Mouse (Mus musculus): ENCODE data around the gene Gm45140.

Gm45140 gene

DNA sequence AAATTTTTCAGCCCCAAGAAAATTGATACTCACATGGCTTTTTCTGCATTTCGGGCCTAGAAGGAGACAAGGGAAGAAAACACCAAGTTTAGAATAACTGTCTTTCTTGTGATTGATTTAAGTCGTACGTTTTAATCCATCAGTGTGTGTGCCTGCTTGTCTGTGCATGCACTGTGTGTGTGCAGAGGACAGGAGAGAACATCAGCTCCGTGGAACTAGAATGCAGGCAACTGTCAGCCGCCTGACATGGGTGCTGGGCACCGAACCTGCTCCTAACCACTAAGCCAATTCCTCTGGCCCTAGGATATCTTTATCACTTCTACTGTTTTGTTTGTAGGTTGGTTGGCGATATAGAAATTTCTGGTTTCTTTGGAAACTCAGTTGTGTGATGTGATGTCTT lies at the start of gene Gm45140:
Gene Gm45140 (minus strand): TSS at position 101 of the 400 bp plus-strand sequence.
- no peak for DNase-seq (ENCODE audit: low read depth)

DNA sequence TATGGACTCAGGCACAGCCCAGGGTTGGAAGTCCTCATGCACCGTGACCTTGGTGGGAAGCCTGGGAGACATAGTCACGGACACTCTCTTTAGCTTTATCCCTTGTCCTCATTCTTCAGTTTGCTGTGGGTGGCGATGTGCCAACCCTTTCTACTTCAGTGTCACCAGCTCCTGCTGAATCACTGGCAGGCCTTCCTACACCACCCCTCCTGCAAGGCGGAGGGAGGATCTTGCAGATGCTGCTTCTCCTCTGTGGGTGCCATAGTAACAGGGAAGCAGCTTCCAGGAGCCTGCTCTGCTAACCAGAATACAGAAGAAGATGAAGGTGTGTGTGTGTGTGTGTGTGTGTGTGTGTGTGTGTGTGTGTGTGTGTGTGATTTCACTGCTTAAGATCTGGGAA lies 47.2 kb upstream of the Gm45140 start:
- no peak for DNase-seq (ENCODE audit: low read depth)

DNA sequence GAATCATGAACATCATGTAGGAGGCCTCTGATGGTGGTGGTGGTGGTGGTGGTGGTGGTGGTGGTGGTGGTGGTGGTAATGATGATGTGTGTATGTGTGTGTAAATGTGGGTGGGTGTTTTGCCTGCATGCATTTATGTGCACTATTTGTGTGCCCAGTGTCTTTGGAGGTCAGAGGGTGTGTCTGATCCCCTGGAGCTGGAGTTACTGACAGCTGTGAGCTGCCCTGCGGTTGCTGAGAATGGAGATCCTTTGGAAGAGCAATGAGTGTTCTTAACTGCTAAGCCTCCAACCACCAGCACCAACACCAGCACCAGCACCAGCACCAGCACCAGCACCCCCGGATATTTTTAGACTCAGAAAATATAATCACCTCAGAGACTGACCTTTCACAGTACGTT lies 46.6 kb upstream of the Gm45140 start:
- DNase-seq (ENCODE audit: low read depth): no peak

DNA sequence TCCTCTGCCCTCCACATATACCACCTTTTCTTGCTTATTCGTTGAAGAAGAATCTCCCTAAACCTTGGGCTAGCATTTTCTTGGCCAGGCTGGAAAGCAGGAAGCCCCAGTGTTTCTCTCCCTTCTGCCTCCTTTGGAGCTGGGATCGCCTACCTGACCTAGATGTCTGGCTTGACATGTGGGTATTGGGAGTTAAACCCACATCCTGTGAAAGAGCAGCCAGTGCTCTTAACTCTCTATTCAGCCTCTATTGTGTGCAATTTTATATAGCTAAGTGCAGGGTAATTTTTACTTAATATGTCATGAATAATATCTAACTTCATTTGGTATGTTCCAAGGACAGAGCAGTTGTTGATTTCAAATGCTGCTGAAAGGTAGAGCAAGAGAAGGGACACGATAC lies 44.0 kb upstream of the Gm45140 start:
- DNase-seq (ENCODE audit: low read depth): no peak

DNA sequence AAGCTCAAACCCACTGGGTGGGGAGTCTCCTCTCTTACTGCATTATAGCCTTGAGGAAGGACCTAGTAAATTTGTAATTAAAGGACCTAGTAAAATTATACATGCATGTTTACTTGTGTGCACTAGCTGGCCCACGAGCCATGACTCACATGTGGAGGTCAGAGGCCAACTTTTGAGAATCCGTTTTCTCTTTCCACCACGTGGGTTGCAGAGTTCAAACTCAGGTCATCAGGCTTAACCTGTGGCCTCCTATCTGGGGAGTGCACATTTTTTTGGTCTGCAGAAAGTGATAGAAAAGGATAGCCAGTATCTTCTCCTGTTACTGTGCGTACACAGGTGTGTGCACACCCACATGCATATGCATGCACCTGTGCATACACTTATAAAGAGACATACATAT lies 43.4 kb upstream of the Gm45140 start:
- no peak for DNase-seq (ENCODE audit: low read depth)

DNA sequence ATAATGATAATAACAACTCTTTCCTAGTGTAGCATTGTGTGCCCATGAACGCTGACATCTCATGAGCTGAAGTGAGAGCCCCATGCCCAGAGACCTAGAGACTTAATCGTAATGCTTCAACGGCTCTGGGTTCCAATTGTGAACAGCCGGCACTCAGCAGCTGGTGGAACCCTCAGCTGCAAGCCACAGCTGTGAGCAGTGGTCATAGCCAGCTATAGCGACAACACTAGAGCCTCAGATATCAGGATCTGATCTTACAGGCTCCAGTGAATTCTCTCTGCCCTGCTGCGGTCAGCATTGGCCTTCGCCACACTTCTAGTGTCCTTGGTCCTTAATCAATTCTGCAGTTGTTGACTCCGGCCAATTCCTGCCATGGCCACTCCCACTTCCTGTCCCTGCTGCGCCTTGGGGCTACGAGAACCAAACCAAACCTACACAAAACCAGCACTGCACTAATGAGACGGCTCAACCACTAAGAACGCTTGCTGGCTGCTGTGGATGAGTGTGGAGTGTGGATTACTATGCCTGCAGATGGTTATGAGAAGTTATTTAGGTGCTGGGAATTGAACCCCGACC lies 40.6 kb upstream of the Gm45140 start:
- no peak for DNase-seq (ENCODE audit: low read depth)

DNA sequence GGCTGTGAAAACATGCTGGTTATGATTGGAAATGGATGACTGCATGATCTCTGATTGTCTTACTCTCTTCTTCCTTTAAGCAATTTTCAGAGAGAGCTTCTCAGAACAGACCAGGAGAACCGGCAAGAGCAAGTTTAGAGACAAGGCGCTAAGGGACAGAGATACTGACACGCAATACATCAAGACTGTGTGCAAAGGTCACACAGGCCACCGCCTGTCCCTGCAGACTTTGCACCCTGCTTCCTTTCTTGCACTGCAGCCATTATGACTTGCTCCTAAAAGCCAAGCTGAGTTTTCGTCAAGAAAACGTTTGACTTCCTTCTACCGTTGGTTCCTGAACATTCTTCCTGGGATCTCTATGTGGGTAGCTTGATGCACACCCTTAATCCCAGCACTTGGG lies 40.0 kb upstream of the Gm45140 start:
- no peak for DNase-seq (ENCODE audit: low read depth)

DNA sequence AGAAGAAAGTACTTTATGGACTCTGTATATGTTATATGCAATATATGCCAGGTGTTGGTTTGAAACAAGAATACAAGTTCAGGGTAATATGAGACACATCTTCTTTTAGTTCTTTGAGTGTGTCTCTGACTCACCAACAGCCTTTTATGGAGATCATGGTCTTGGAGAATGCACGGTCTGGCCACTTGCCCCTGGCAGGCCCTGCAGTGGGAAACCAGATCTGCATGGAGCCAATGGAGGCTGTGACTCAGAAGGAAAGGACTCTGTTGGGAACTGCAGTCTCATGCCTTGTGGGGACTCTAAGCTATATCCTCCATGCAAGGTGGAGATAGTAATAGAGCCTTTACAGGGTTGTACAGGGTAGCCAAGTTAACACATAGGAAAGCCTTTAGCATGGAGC lies 39.5 kb upstream of the Gm45140 start:
- DNase-seq (ENCODE audit: low read depth): peak; percentile 96

DNA sequence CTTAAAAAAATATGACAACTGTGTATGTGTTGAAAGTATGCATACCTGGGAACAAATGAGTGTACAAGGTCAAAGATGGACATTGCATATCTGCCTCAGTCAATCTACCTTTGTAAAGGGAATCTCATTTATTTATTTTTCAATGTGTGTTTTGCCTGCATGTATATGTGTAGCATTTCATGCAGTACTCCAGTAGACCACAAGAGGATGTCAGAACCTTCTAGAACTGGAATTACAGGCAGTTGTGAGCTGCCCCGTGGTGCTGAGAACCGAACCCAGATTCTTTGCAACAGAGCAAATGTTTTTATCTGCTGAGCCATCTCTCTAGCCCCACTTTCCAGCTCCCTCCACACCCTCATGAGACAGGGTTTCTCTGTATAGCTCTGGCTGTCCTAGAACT lies 38.4 kb upstream of the Gm45140 start:
- DNase-seq (ENCODE audit: low read depth): no peak

DNA sequence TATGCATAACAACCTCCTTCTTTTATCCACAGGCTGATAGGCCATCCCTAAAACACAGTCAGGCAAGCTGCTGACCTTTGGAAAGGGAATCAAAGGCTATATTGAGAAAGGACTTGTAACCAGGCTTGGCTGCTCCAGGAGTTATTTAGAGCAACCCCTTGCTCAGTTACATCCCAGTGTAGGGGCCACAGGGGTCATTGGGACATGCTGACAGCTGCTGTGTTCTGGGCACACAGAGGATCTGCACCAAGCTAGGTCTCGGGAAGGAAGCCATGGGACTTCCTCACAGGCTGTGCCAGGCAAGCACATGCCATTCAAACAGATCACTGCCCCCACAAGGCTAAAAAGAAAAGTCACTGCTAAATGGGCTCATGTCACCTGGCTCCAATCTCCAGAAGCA lies 37.5 kb upstream of the Gm45140 start:
- no peak for DNase-seq (ENCODE audit: low read depth)

DNA sequence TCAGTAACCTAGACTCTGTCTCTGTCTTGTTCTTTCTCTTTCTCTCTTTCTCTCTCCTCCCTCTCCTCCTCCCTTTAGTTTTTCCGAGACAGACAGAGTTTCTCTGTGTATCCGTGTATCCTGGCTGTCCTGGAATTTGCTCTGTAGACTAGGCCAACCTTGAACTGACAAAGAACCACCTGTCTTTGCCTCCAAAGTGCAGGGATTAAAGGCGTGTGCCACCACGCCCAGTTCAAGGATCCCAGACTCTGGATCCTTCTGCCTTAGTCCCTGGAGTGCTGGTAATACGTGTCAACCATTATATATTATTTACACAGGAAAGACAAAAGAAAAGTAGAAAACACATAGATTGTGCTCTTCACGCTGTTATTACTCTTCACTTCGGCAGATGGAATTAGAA lies 35.6 kb upstream of the Gm45140 start:
- no peak for DNase-seq (ENCODE audit: low read depth)

DNA sequence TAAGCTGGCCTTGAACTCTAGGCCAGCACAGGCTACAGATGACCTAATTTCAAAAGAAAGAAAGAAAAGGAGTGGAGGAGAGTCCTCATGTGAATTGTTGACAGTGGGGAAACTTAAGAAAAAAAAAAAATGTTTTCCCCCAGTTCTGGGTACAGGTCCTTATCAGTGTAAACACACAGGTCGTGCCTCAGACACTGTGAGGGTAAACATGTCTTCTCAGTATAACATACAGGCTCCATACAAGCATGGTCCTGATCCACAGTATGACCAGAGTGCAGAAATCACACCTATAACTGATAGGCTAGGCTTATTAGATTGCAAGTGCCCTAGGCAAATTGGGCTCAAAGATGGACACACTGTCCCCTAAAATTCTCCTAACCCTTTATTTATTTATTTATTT lies 34.8 kb upstream of the Gm45140 start:
- DNase-seq (ENCODE audit: low read depth): no peak

DNA sequence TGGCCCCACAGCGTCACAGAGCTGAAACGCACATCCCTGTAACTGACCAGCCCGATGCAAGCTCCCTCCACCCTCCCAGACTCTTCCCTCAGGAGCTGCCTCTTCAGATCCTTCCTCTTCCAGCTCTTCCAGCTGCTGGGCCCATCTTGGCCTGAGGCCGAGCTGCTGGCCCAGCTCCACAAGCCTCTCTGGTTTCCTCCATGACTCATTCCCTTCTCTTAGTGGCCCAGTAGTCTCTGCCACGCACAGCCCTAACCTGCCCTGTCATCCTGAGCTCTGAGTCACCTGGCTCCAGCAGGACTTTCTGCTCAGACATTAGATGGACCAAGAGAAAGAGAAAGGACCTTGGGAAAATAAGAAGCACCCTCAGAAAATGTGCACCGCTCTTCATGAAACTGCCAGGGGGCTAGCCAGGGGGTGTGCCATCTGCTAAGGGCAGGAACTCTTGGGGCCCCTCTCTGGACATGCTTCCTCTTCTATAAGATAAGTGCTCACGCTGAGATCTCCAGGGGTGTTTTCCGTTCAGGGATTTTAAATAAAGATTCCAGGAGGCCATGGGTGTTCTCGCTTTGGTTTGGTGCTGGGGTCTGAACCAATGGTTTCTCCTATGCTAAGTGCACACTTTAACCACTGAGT lies 33.4 kb upstream of the Gm45140 start:
- peak; percentile 96 for DNase-seq (ENCODE audit: low read depth)

DNA sequence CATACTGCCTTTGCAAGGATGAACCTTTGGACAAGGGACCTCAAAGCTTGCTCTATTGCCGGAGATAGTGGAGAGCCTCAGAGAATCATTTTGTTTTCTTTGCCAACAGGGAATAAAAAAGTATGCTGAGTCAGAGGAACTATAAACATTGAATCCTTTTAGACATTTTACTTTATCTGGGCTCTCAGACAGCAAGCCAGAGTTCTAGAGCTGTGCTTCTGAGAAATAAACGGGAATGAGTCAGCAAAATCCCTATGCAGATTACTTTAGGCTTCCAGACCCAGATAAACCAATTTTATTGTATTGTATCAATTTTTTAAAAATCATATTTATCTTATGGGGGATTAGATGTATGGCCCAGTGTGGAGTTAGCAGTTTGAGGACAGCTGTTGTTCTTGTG lies 31.7 kb upstream of the Gm45140 start:
- no peak for DNase-seq (ENCODE audit: low read depth)

DNA sequence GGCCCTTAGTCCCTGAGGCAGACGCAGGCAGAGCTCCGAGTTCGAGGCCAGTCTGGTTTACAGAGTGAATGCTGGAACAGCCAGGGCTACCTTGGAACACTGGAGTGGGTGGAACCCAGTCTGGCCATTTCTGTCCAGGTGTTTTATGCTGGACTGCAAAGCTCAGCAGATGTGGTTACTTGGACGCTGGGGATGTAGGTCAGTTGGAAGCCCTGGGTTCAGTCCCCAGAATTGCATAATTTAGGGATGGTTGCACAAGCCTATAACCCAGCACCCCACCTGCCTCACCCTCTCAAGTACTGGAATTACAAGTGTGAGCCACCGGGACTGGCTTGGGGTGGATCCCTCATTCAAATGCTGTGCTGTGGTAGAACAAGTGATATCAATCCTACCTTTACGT lies 30.6 kb upstream of the Gm45140 start:
- no peak for DNase-seq (ENCODE audit: low read depth)

DNA sequence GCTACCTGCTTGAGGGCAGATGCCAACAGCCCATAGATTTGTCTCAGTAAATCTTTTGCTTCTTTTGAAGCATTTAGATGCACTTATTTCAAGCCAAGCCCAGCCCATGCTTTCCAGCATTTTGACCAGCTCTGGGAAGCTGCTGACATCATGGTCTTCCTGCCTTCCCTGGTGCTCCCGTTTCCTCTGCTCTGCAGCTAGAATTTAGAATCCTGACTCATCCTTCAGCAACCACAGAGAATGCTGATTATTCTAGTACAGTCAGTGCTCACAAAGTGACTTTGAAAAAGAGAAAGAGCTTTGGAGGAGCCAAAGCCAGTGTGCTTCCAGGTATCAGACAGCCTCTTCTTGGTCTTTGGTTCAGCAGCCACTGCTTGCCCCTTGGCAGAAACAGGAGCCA lies 21.5 kb upstream of the Gm45140 start:
- DNase-seq (ENCODE audit: low read depth): no peak

DNA sequence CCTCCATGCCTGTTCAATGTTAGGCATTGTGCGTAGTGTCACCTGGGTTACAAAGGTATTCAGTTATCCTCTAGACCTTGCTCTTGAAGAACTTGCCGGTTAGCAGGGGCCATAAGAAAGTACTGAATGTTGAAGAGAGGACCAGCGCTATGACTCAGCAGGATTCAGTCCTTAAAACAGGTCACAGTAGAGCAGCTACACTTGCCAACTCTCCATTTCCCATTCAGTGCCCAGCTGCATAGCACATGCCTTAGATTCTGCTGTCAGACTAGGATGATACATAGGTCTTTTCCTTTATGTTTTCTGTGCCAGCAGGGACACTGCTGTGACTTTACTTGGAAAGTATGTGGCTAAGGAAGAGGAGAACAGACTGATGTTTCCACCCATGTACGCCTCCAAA lies 17.9 kb upstream of the Gm45140 start:
- no peak for DNase-seq (ENCODE audit: low read depth)

DNA sequence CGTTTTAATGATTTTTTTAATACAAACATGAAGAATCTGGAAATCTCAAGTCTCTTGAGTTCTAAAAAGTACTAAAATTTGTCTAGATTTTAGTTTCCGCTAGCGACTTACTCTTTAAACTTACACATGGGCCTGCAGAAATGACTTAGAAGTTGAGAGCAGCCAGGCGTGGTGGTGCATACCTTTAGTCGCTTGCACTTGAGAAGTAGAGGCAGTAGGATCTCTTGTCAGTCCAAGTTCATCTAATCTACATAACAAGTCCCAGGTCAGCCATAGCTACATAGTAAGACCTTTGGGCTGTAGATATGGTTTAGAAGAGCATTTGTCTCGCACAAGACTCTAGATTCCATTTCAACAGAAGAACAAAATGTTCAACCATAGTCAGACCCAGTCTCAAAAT lies 16.3 kb upstream of the Gm45140 start:
- DNase-seq (ENCODE audit: low read depth): no peak

DNA sequence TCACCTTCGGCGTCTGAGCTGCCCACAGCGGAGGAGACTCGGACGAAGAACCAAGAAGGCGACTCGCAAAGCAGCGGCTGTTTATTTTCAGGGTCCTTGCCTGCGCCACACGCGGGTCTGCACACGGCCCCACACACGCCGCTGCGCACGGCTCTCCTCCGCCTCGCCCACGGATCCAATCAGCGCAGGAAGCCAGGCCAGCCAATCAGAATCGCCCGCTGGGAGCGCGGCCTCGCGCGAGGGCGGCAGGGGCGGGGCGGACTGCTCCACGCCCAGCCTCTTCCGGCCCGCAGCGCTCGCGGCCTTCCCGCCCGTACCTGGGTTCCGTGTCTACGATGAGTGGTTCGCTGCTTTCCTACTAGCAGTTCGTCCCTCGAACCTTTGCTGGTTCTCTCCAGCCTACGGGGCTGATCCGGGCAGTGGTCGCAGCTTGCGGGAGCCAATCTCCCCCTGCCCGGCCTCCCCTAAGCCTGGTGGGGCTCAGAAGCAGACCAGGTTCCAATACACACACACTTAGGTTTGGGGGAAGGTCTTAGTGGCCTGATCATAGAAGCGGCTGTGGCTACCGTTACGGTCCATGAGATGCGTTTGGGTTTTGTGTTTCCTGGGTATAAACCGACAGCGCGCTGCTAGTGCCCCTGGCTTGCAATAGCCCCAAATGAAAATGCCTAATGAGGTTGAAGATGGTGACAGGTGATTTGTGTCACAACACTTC lies 15.5 kb upstream of the Gm45140 start, which contains the start of gene Cnbp:
Gene Cnbp (minus strand): TSS at position 207 of the 715 bp plus-strand sequence.
- peak; percentile 89 for DNase-seq (ENCODE audit: low read depth)

DNA sequence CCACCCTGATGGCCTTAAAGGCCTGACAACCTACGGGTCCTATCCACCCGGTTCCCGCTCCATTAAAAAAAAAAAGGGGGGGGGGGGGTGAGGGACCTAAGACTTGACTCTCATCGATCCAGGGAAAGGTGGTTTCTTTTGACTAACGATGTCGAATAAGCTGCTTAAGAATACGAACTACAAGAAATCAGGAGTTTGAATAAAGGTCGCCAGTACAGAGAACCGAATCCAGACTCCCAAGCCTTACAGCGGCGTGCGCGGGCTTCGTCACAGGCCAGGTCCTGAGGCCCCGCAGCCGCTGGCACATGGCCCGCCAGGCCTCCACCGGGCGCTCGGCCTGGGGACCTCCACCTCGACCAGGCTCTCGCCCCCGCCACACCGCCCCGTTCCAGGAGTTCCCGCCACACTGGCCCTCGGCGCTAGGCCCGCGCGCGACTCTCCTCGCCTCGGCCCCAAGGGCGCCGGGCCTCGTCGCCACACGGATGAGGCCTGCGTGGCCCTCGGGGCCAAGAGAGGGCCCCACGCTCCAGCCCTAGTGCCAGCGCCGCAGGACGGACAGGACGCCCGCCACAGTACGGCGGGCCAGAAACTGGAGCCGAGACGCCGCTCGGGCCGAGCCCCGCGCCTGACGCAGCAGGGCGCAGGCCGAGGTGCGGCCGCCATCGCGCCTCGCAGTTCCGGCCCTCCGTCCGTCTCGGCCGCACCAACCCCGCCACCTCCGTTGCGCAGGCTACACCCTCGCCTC lies 14.7 kb upstream of the Gm45140 start:
- DNase-seq (ENCODE audit: low read depth): no peak

DNA sequence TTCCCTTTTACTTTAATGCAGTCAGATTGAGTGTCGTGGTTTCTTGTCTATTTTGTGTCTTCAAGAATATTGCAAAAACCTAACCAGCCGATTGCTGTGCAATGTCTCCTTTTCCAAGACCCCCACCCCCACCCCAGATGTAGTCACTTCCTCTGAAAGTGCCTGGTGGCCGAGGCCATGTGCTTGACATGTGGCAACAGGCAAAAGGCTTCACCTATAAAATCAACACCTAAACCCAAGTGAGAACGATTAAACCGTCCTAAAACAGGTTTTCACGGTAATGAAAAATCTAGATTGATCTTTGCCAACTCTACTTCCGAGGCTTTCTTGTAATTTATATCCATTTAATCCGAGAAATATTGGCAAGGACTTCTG lies 14.2 kb upstream of the Gm45140 start:
- no peak for DNase-seq (ENCODE audit: low read depth)

DNA sequence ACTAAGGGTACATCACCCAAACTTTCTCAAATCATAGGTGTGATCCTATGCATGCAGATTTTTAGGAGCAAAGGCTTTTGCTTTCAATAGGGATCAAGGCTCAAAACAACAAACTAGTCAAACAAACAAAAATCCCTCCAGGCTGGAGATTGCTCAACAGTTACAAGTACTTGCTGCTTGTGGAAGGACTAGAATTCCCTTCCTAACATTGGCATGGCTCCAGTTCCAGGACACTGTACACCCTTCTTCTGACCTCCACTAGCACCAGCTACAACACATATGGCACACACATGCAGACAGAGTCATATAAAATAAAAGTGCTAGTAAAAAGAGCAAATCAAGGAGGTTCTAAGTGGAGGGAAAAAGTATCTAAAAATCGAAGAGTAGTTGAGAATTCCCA lies 11.2 kb upstream of the Gm45140 start:
- DNase-seq (ENCODE audit: low read depth): no peak
